Mouse (Mus musculus) midbrain, embryonic 10.5 days (tissue): ENCODE measurements around the gene Zfp872. TPM values are rescaled to one million over a fixed set of nuclear protein-coding genes. Genes with fewer than 3 reads are reported as not detected.
"Not testable (repeated sequence)": the region's sequence is repeated elsewhere in the genome, so short reads cannot be mapped to it uniquely, and the experiment has no call there.

Experiments used
- DNase-seq: peaks from one replicate; pipeline ENCODE4 v3.0.0-alpha.2; 2017; ENCODE audit warnings: low spot score
- H3K27ac ChIP-seq: fragments of 300-500 bp; sonication (generic); replicated peaks from 2 replicates; pipeline ENCODE4 v1.5.1; 2016; ENCODE audit warnings: mild to moderate bottlenecking
- H3K27me3 ChIP-seq: fragments of 300-500 bp; sonication (generic); 2 replicates; pipeline ENCODE4 v1.6.1; 2016; ENCODE audit warnings: low read depth, mild to moderate bottlenecking; ENCODE audit not compliant: poor library complexity, severe bottlenecking
- H3K36me3 ChIP-seq: fragments of 300-500 bp; sonication (generic); 2 replicates; pipeline ENCODE4 v1.6.1; 2016; ENCODE audit warnings: mild to moderate bottlenecking, moderate library complexity
- H3K4me1 ChIP-seq: fragments of 300-500 bp; sonication (generic); 2 replicates; pipeline ENCODE4 v1.6.1; 2016
- H3K4me3 ChIP-seq: fragments of 300-500 bp; sonication (generic); 2 replicates; pipeline ENCODE4 v1.5.1; 2016; ENCODE audit warnings: mild to moderate bottlenecking, moderate library complexity
- H3K9me3 ChIP-seq: fragments of 300-500 bp; sonication (generic); replicated peaks from 2 replicates; pipeline ENCODE4 v1.6.1; 2016; ENCODE audit warnings: mild to moderate bottlenecking
- WGBS: fragments of 180-500 bp; shearing (Covaris S2); methylation state at CpG from one replicate; pipeline ENCODE4 v1.1.7; 2016; 5-methylcytosine and 5-hydroxymethylcytosine counted together
- polyA plus RNA-seq: library from polyadenylated mRNA; unstranded; fragments of >200 nt; fragmentation: Nextera tagmentation; extraction: Ambion mirVana; gene quantifications from 2 replicates; pipeline ENCODE4 v1.2.1, GENCODE M21; 2016

Gene Zfp872
- 0.25 TPM in 2 replicates for polyA plus RNA-seq

DNA sequence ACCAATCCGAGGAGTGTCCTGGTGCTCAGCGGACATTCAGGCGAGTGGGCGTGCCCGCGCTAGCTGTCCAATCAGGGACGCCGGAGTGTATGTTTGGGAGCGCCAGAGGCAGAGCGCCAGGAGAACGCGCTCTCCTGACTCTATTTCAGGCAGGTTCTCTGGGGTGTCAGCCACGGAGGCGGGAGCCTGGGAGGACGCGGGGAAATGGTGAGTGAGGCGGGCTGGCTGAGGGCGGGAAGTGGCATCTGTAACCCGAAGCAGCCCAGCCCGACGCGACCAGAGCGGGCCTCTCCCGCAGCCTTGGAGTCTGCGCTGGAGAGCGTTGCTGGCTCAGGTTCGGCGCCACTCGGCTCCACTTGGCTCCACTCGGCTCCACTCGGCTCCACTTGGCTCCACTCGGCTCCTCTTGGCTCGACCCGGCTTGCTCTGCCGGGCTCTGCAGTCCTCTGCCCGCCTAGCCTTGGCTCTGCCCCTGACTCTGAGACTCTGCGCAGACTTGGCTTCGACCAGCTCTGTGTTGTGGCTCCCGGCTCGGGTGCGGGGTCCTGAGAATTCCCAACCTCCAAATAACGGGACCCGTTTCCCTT lies at the start of gene Zfp872:
Gene Zfp872, plus strand, starts transcription at position 66 of the 587 bp plus-strand sequence.
- peaks cover 30% of the 10 kb centered on the region for H3K9me3 ChIP-seq
- WGBS: 22% methylated on average over 42 of the region's 43 CpGs
- no peaks in the 10 kb centered on the region for H3K36me3 ChIP-seq
- peak; percentile 63 for DNase-seq
- peak within 1 kb of the TSS; percentile 55 for H3K27ac ChIP-seq
- peaks cover 17% of the 10 kb centered on the region for H3K27me3 ChIP-seq
- H3K4me3 ChIP-seq: peak within 1 kb of the TSS; percentile 57
- peaks cover 6% of the 10 kb centered on the region for H3K4me1 ChIP-seq

DNA sequence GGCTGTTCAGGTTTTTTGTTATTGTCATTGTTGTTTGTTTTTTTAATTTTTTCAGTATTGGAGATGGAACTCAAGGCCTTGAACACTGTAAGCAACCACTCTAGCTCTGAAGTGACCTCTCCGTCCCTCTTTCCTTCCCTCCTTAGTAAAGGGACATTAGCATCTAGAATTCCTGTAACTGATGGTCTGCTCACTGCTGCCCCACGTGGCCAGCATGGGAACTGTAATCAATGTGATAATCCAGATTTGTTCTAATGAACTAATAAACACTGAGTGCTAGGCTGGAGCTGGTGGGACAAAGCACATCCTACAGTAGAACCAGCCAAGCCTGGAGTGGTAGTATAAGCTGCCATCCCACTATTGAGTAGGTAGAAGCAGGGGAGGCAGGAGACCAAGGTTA lies 49.4 kb upstream of the Zfp872 start:
- Histone ChIP-seq H3K27me3 (peaks cover 28% of the 10 kb centered on the region), H3K4me1 (peaks cover 14% of the 10 kb centered on the region), H3K27ac (no peak overlapping the region), H3K9me3 (no peaks in the 10 kb centered on the region), H3K36me3 (no peaks in the 10 kb centered on the region), H3K4me3 (no peak overlapping the region)
- peak; percentile 38 for DNase-seq
- WGBS: 36% methylated on average over 2 of the region's 2 CpGs

GRCm38 (mm10) chr9:22139746-22140145 lies 48.1 kb upstream of the Zfp872 start:
- Histone ChIP-seq H3K4me1 (peaks cover 14% of the 10 kb centered on the region), H3K9me3 (no peaks in the 10 kb centered on the region), H3K4me3 (no peak overlapping the region), H3K36me3 (no peaks in the 10 kb centered on the region), H3K27ac (no peak overlapping the region), H3K27me3 (peaks cover 28% of the 10 kb centered on the region)
- no peak for DNase-seq
- 91% methylated on average over 5 of the region's 5 CpGs for WGBS

GRCm38 (mm10) chr9:22143108-22144037 lies 44.5 kb upstream of the Zfp872 start:
- no peak overlapping the region for H3K27ac ChIP-seq
- no peaks in the 10 kb centered on the region for H3K4me1 ChIP-seq
- no peaks in the 10 kb centered on the region for H3K36me3 ChIP-seq
- peak; percentile 82 for DNase-seq
- no peak overlapping the region for H3K4me3 ChIP-seq
- H3K27me3 ChIP-seq: no peaks in the 10 kb centered on the region
- peaks cover 15% of the 10 kb centered on the region for H3K9me3 ChIP-seq
- WGBS: 61% methylated on average over 17 of the region's 17 CpGs

GRCm38 (mm10) chr9:22144304-22144965 lies 43.5 kb upstream of the Zfp872 start:
- Histone ChIP-seq H3K27me3 (no peaks in the 10 kb centered on the region), H3K4me3 (no peak overlapping the region), H3K27ac (no peak overlapping the region), H3K36me3 (no peaks in the 10 kb centered on the region), H3K9me3 (peaks cover 23% of the 10 kb centered on the region), H3K4me1 (no peaks in the 10 kb centered on the region)
- 87% methylated on average over 8 of the region's 8 CpGs for WGBS
- DNase-seq: no peak

- Histone ChIP-seq H3K27ac (no peak overlapping the region), H3K4me3 (no peak overlapping the region), H3K27me3 (no peaks in the 10 kb centered on the region), H3K36me3 (no peaks in the 10 kb centered on the region), H3K9me3 (peaks cover 31% of the 10 kb centered on the region), H3K4me1 (no peaks in the 10 kb centered on the region)
- DNase-seq: no peak
- WGBS: 78% methylated on average over 20 of the region's 20 CpGs
Measured at GRCm38 (mm10) chr9:22149426-22150248, 38.3 kb upstream of the Zfp872 start.

GRCm38 (mm10) chr9:22150249-22150693 lies 37.6 kb upstream of the Zfp872 start:
- WGBS: 90% methylated on average over 7 of the region's 7 CpGs
- H3K27ac ChIP-seq, H3K36me3 ChIP-seq, H3K4me3 ChIP-seq, H3K27me3 ChIP-seq, H3K4me1 ChIP-seq, DNase-seq: not testable (repeated sequence)
- peaks cover 31% of the 10 kb centered on the region for H3K9me3 ChIP-seq

DNA sequence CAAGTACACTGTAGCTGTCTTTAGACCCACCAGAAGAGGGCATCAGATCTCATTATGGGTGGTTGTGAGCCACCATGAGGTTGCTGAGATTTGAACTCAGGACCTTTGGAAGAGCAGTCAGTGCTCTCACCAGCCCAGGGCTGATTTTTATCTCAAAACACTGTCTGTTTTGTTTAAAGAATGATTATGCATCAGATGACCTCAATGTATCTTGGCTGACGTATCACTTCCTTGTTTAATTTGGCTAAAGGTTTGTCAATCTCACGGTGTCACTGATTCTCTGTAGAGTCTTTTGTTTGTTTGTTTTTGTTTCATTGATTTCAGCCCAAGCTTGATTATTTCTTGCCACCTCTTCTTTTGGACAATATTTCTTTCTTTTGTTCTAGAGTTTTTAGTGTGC lies 36.9 kb upstream of the Zfp872 start:
- no peak overlapping the region for H3K27ac ChIP-seq
- no peaks in the 10 kb centered on the region for H3K27me3 ChIP-seq
- H3K9me3 ChIP-seq: peaks cover 31% of the 10 kb centered on the region
- no peak overlapping the region for H3K4me3 ChIP-seq
- DNase-seq: no peak
- H3K4me1 ChIP-seq: peaks cover 3% of the 10 kb centered on the region
- H3K36me3 ChIP-seq: no peaks in the 10 kb centered on the region
- WGBS: 92% methylated on average over 2 of the region's 2 CpGs

GRCm38 (mm10) chr9:22153810-22154209 lies 34.1 kb upstream of the Zfp872 start:
- WGBS: 86% methylated on average over 3 of the region's 3 CpGs
- DNase-seq: no peak
- H3K36me3 ChIP-seq: peaks cover 5% of the 10 kb centered on the region
- peaks cover 12% of the 10 kb centered on the region for H3K27me3 ChIP-seq
- no peak overlapping the region for H3K27ac ChIP-seq
- H3K4me3 ChIP-seq: no peak overlapping the region
- H3K9me3 ChIP-seq: peaks cover 13% of the 10 kb centered on the region
- H3K4me1 ChIP-seq: peaks cover 20% of the 10 kb centered on the region

- Histone ChIP-seq H3K36me3 (peaks cover 5% of the 10 kb centered on the region), H3K27ac (no peak overlapping the region), H3K9me3 (no peaks in the 10 kb centered on the region), H3K4me1 (peaks cover 20% of the 10 kb centered on the region), H3K27me3 (peaks cover 12% of the 10 kb centered on the region), H3K4me3 (peak overlapping the region; percentile 20; the same call in 1 of the 2 replicates)
- 33% methylated on average over 10 of the region's 10 CpGs for WGBS
- DNase-seq: peak; percentile 59
Measured at GRCm38 (mm10) chr9:22155614-22156013, 32.3 kb upstream of the Zfp872 start.

- 1% methylated on average over 65 of the region's 65 CpGs for WGBS
- Histone ChIP-seq H3K27me3 (peaks cover 12% of the 10 kb centered on the region), H3K36me3 (peaks cover 5% of the 10 kb centered on the region), H3K9me3 (no peaks in the 10 kb centered on the region), H3K27ac (peak within 1 kb of the TSS; percentile 91), H3K4me1 (peaks cover 20% of the 10 kb centered on the region), H3K4me3 (peak within 1 kb of the TSS; percentile 74)
- peak; percentile 99 for DNase-seq
Measured at GRCm38 (mm10) chr9:22156497-22157245, 31.2 kb upstream of the Zfp872 start, which contains the start of gene Pigyl. Gene Pigyl, plus strand, starts transcription at chr9:22156846.
